Mouse (Mus musculus) olfactory bulb, adult 2 months (tissue): ENCODE data around the gene Tcf7l1.

Source experiments
- CTCF ChIP-seq: fragments of 200-500 bp; IDR thresholded peaks from 2 replicates; pipeline ENCODE4 v1.5.1; 2012; ENCODE audit warnings: low read depth, mild to moderate bottlenecking, low read length, moderate library complexity; ENCODE audit not compliant: insufficient read depth
- POLR2A ChIP-seq: fragments of 200-500 bp; IDR thresholded peaks from 2 replicates; pipeline ENCODE4 v1.6.1; 2012; ENCODE audit warnings: mild to moderate bottlenecking, low read depth, low read length, moderate library complexity; ENCODE audit not compliant: insufficient read depth

GRCm38 (mm10) chr6:72604066-72604465 is 185.0 kb downstream of the Tcf7l1 start:
- TF ChIP-seq CTCF (no peak), POLR2A (no peak)
